Mouse (Mus musculus): ENCODE measurements around the gene Gm5431. TPM values are rescaled to one million over a fixed set of nuclear protein-coding genes. Genes with fewer than 3 reads are reported as not detected.
"Not testable (repeated sequence)": the region's sequence is repeated elsewhere in the genome, so short reads cannot be mapped to it uniquely, and the experiment has no call there.

The Gm5431 gene
- polyA plus RNA-seq, 1 experiment from 2014 or later, result 2.7 TPM

DNA sequence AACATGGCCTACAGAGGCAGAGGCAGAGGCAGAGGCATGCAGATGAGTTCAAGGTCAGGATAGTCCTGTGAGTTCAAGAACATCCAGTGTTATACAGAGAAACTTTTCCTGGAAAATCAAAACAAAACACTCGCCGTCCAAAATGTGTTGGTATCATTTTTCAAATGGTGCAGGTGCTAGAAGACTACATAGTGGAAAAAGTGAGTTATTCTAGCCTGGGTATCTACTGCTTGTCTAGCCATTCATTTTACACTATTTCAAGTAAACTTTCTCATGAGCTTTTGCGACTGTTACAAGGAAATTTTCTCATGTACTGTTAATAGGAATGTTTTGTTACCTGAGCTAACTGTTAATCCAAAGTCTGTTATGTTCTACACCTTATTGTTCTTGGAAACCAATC is 16.4 kb upstream of the Gm5431 start:
- Histone ChIP-seq H3K4me1 (replicated peaks; ENCODE audit: control insufficient read depth, insufficient read depth, low read length) (no peaks in the 10 kb centered on the region), H3K36me3 (ENCODE audit: control insufficient read depth, insufficient read depth) (no peaks in the 10 kb centered on the region), H3K9me3 (ENCODE audit: control insufficient read depth) (no peaks in the 10 kb centered on the region), H3K27ac (ENCODE audit: low read depth, low read length) (no peak overlapping the region), H3K9ac (ENCODE audit: low read depth, low read length) (no peak overlapping the region), H3K4me2 (replicated peaks; ENCODE audit: low read depth) (no peak overlapping the region), H3K4me3 (ENCODE audit: low read depth, low read length) (no peak overlapping the region), H3K27me3 (replicated peaks; ENCODE audit: control insufficient read depth, insufficient read depth, low read length) (no peaks in the 10 kb centered on the region)
- ATAC-seq, result no peak
- no peak for TF ChIP-seq CTCF (IDR thresholded peaks at IDR 0.05; ENCODE audit: low read depth)
- WGBS, result 76% methylated on average over 3 of the region's 3 CpGs

DNA sequence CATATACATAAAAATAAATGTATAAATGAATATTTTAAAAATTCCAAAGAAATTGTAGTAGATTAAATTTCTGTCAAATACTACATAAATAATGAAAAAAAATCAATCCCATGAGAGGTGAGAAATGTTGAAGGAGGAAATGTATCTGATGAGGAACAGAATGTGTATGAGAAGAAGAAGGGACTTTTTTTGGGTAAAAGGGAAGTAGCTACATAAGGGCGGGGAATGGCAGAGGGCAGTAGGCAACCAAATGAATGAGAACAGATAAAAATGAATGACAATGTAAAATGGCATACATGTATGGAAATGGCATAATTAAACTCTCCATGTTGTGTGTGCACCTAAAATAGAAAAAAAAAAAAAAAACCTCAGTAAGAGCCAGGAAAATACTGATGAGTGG is 11.6 kb upstream of the Gm5431 start:
- Histone ChIP-seq H3K4me3 (ENCODE audit: low read depth, low read length) (no peak overlapping the region), H3K27me3 (replicated peaks; ENCODE audit: control insufficient read depth, insufficient read depth, low read length) (no peaks in the 10 kb centered on the region), H3K4me1 (replicated peaks; ENCODE audit: control insufficient read depth, insufficient read depth, low read length) (no peaks in the 10 kb centered on the region), H3K9me3 (ENCODE audit: control insufficient read depth) (no peaks in the 10 kb centered on the region), H3K4me2 (replicated peaks; ENCODE audit: low read depth) (no peak overlapping the region), H3K9ac (ENCODE audit: low read depth, low read length) (no peak overlapping the region), H3K36me3 (ENCODE audit: control insufficient read depth, insufficient read depth) (no peaks in the 10 kb centered on the region), H3K27ac (ENCODE audit: low read depth, low read length) (no peak overlapping the region)
- 92% methylated on average over 1 of the region's 1 CpGs for WGBS
- no peak for TF ChIP-seq CTCF (IDR thresholded peaks at IDR 0.05; ENCODE audit: low read depth)
- ATAC-seq, result no peak

GRCm38 (mm10) chr11:48908459-48908858 is 6.4 kb upstream of the Gm5431 start:
- no peak overlapping the region for H3K4me3 ChIP-seq (ENCODE audit: low read depth, low read length)
- no peak overlapping the region for H3K4me2 ChIP-seq (replicated peaks; ENCODE audit: low read depth)
- ATAC-seq, result no peak; the same call in 1 of the 2 replicates
- no peaks in the 10 kb centered on the region for H3K9me3 ChIP-seq (ENCODE audit: control insufficient read depth)
- H3K9ac ChIP-seq (ENCODE audit: low read depth, low read length), result no peak overlapping the region
- no peaks in the 10 kb centered on the region for H3K4me1 ChIP-seq (replicated peaks; ENCODE audit: control insufficient read depth, insufficient read depth, low read length)
- H3K27ac ChIP-seq (ENCODE audit: low read depth, low read length), result no peak overlapping the region
- H3K27me3 ChIP-seq (replicated peaks; ENCODE audit: control insufficient read depth, insufficient read depth, low read length), result no peaks in the 10 kb centered on the region
- TF ChIP-seq CTCF (IDR thresholded peaks at IDR 0.05; ENCODE audit: low read depth), result no peak
- 21% methylated on average over 1 of the region's 1 CpGs for WGBS
- no peaks in the 10 kb centered on the region for H3K36me3 ChIP-seq (ENCODE audit: control insufficient read depth, insufficient read depth)

GRCm38 (mm10) chr11:48901567-48901930 is 465 bp downstream of the Gm5431 start:
- H3K9ac ChIP-seq (ENCODE audit: low read depth, low read length); H3K36me3 ChIP-seq (ENCODE audit: control insufficient read depth, insufficient read depth); H3K9me3 ChIP-seq (ENCODE audit: control insufficient read depth); H3K27ac ChIP-seq (ENCODE audit: low read depth, low read length); H3K4me3 ChIP-seq (ENCODE audit: low read depth, low read length); H3K27me3 ChIP-seq (replicated peaks; ENCODE audit: control insufficient read depth, insufficient read depth, low read length); H3K4me1 ChIP-seq (replicated peaks; ENCODE audit: control insufficient read depth, insufficient read depth, low read length): not testable (repeated sequence)
- H3K4me2 ChIP-seq (replicated peaks; ENCODE audit: low read depth), result peak overlapping the region; percentile 51
- 91% methylated on average over 1 of the region's 1 CpGs for WGBS
- peak; percentile 19 for ATAC-seq

DNA sequence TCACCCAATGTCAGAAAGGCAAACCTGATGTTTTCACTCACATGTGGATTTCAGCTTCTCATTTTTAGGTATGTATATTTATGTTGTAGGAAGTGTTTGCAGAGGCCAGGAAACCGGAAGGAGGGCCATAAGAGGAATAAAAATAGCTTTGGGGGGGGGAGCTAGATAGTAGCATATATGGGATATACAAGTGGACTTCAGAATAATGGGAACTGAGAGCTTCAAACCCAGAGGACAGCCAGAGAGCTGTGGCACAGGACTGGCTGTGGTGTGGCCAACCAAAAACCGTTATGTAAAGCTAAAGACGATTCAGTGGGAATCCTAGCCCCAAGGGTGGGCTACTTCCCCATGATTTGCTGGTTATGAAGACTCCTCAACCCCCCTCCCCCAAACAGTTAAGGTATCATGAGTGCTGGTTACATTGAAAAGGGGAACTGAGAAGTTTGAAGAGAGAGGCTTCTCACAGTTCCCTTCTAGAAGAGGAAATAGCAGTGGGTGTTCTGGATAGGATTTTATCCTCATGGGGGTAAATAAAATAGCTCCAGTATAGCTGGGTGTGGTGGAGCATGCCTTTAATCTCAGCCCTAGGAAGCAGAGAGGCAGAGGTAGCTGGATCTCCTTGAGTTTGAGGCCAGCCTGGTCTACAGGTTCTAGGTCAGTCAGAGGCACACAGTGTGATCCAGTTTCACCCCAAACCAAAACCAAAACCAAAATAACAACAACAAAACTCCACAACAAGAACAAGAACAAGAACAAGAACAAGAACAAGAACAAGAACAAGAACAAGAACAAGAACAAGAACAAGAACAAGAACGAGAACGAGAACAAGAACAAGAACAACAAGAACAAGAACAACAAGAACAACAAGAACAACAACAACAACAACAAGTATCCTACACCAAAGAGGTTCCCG is 1.1 kb downstream of the Gm5431 start:
- H3K27ac ChIP-seq (ENCODE audit: low read depth, low read length); H3K27me3 ChIP-seq (replicated peaks; ENCODE audit: control insufficient read depth, insufficient read depth, low read length); H3K9ac ChIP-seq (ENCODE audit: low read depth, low read length); H3K9me3 ChIP-seq (ENCODE audit: control insufficient read depth); ATAC-seq; H3K36me3 ChIP-seq (ENCODE audit: control insufficient read depth, insufficient read depth); H3K4me1 ChIP-seq (replicated peaks; ENCODE audit: control insufficient read depth, insufficient read depth, low read length); H3K4me3 ChIP-seq (ENCODE audit: low read depth, low read length): not testable (repeated sequence)
- peak overlapping the region; percentile 51 for H3K4me2 ChIP-seq (replicated peaks; ENCODE audit: low read depth)
- 81% methylated on average over 6 of the region's 6 CpGs for WGBS

GRCm38 (mm10) chr11:48898812-48899431 is 3.1 kb downstream of the Gm5431 start:
- Histone ChIP-seq H3K27me3 (replicated peaks; ENCODE audit: control insufficient read depth, insufficient read depth, low read length) (no peaks in the 10 kb centered on the region), H3K4me3 (ENCODE audit: low read depth, low read length) (no peak overlapping the region), H3K36me3 (ENCODE audit: control insufficient read depth, insufficient read depth) (no peaks in the 10 kb centered on the region), H3K9ac (ENCODE audit: low read depth, low read length) (no peak overlapping the region), H3K27ac (ENCODE audit: low read depth, low read length) (no peak overlapping the region), H3K4me1 (replicated peaks; ENCODE audit: control insufficient read depth, insufficient read depth, low read length) (no peaks in the 10 kb centered on the region), H3K9me3 (ENCODE audit: control insufficient read depth) (no peaks in the 10 kb centered on the region), H3K4me2 (replicated peaks; ENCODE audit: low read depth) (no peak overlapping the region)
- 41% methylated on average over 2 of the region's 2 CpGs for WGBS
- no peak for TF ChIP-seq CTCF (IDR thresholded peaks at IDR 0.05; ENCODE audit: low read depth)
- no peak for ATAC-seq
